Mouse (Mus musculus) adrenal gland, adult 2 months (tissue): ENCODE data around the gene Mreg. TPM values are rescaled to one million over a fixed set of nuclear protein-coding genes. Genes with fewer than 3 reads are reported as not detected.

Source experiments
- DNase-seq: peaks from one replicate; pipeline ENCODE4 v3.0.0; 2021
- polyA plus RNA-seq: library from polyadenylated mRNA; depleted of rRNA; stranded (reverse); fragments of >200 nt; gene quantifications from 2 replicates; pipeline ENCODE4 v1.2.3, GENCODE M21; 2012
- total RNA-seq, 2 experiments: library from RNA; stranded (reverse); gene quantifications; 2 replicates each; pipeline ENCODE4 v1.2.3; 2021

Gene Mreg
- total and polyA plus RNA-seq, 3 experiments, result 0.22 to 2.9 (median 1.8) TPM

DNA sequence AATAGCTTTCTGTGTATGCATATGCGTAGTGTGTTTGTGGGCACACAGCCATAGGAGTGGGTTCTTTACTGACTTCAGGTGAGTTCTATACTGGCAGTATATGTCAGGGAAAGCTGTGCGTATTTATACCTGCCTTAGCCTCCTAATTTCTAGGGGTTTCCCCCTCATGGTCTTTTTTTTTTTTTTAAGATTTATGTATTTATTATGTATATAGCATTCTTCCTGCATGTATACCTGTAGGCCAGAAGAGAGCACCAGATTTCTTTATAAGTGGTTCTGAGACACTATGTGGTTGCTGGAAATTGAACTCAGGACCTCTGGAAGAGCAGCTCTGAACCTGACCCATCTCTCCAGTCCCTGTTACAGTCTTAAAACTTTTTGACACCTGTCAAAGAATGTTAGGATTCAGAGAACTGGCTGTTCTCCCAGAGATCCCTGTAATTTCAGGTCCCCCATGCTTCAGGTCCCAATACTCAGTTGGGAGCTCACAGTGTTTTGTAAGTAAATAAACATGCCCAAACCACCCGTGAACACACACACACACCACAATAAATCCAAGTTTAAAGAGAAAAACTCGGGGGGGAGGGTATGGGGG, 14.9 kb upstream of the Mreg start:
- no peak for DNase-seq

DNA sequence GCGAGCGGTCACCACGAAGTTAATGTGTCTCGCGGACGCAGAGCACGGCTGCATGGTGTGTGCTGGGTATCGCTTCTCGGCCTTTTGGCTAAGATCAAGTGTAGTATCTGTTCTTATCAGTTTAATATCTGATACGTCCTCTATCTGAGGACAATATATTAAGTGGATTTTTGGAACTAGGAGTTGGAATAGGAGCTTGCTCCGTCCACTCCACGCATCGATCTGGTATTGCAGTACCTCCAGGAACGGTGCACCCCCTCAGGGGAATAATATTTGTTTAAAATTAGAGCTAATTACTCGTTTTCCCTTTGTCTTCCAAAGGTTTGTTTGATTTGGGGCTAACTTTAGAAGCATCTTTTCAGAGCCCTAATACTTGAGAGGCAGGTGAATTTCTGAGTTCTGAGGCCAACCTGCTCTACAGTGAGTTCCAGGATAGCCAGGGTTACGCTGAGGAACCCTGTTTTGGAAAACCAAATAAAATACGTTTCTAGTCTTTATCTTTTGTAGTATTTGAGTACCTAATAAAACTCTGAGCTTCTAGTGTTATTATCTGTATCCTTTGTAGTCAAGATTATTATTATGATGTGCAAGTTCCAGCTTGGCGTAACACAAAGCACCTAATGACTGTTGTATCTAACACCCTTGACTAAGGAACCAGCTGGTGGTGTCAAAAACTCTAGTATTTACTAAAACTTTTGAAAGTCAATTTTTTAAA, 14.2 kb upstream of the Mreg start:
- peak; percentile 27 for DNase-seq

DNA sequence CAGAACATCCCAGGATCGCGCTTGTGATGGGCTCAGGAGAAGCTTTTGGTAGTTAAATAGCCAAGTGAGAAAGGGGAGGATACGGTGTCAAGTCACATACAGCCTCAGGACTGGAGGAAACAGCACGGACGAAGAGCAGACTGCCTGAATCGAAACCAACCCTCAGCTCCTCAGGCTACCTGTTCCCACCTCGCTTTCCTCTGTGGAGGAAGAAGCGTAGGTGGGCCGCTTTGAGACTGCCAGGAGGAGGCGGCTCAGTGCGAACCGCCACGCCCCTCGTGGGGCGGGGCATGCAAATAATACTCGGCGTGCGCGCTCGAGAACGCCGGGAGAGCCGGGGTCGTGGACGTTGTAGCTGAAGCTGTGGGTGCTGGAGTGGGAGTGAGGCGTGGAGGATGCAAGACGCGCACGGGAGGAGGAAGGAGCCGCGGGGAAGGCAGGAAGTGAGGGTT, 13.6 kb upstream of the Mreg start:
- DNase-seq, result peak; percentile 89

DNA sequence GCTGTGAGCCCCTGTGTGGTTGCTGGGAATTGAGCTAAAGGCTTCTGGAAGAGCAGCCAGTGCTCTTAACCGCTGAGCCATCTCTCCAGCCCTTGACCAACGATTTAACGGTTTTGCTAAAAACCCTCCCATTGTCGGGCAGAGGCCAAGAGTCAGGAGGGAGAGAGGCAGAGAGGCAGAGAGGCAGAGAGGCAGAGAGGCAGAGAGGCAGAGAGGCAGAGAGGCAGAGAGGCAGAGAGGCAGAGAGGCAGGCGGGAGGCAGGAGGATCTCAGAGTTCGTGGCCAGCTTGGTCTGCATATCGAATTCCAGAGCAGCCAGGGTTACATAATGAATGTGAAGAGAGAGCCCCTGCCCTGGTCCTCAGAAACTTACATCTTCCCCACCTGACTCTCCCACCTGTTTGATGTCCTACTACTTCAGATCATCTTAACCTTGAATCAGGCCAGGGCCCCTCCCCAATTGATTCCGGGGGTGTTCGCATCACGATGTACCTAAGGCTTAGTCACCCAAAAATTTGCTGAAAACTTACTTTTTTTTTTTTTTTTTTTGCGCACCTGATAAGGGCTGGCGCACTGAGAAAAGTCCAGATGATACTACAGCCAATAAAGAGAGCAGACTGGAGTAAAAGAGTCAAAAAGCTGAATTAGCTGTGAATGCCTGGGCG, 13.1 kb upstream of the Mreg start:
- DNase-seq, result no peak

DNA sequence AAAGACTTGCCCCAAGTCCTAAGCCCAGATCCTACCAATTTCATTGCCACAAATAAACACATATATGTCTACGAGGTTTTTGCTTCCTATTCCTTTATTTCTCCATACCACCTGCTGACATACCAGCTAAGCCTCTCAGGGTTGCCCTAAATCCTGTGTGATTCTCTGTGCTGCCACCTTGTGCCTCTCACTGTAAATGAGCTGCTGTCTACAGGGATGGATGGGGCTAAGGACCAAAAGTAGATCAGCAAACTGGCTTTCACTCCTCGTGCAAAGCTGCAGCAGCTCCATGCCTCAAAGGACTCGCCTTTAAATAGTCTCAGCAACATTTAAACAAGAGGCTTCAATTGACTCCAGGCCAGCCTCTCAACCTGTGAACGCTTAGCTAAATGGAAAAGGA, 7.9 kb upstream of the Mreg start:
- no peak for DNase-seq

DNA sequence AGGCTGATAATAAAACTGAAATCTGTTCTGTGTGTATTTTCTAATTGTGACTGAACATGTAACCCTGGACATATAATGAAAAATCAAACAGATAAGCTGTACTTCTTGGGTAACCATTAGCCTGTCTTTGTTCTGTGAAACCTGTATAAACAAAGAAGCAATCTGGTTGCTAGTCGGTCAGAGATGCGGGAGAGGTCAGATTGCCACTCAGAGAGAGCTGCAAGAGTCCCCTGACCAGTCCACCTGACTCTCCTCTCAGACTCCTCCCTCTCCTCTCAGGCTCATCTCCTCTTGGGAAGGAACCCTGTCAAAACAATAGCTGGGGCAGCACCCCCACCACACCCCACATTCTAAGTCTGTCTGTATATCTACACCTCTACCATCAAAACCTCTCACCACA, 7.0 kb upstream of the Mreg start:
- no peak for DNase-seq

DNA sequence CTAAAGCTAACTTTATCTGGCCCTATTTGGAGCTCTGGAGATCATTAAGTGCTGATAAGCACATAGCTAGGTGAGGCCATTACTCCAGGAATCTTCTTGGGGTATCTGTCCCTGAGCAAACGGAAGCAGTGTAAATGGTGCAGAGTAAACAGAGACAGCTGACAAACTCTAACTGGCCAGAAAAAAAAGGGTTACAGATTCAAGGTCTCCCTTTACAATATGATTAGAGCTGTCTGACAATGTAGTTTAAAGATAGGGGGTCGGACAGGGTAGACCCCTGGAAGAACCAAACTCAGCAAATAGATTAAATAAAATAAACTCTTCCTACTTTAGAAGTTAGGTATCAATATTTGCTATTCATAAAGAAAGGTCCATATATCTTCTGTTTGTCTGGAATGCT, 6.5 kb upstream of the Mreg start:
- DNase-seq, result no peak

DNA sequence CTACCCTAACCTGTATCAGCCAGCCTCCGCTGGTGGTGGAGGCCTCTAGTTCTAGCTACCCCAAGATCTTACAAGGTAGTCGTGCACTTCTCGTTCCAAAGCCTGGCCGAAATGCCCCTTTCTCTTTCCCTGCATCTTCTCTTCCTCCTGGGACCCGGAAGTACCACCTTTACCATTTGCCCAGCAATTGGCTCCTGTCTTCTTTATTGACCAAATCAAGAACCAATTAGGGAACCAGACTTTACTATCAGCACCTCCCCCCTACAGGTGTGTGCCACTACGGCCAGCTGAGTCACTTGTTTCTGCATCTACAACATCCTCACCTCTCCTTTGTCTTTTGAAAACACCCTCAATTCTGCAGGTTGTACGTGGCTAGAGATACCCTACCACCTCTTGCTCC, 4.7 kb upstream of the Mreg start:
- no peak for DNase-seq

DNA sequence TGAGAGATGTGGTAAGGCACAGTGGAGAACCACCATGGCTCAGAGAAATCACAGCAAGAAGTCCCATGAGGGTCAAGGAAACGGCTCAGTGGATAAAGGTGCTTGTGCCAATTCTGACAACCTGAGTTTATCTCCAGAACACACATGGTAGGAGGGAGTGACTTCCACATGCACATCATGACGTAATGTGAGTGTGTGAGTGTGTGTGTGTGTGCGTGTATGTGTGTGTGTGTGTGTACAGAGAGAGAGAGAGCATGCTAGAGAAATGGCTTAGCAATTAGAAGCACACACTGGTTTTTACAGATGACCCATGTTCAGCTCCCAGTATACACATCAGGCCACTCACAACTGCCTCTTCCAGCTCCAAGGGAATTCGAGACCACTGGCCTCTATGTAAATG, 3.1 kb upstream of the Mreg start:
- no peak for DNase-seq

DNA sequence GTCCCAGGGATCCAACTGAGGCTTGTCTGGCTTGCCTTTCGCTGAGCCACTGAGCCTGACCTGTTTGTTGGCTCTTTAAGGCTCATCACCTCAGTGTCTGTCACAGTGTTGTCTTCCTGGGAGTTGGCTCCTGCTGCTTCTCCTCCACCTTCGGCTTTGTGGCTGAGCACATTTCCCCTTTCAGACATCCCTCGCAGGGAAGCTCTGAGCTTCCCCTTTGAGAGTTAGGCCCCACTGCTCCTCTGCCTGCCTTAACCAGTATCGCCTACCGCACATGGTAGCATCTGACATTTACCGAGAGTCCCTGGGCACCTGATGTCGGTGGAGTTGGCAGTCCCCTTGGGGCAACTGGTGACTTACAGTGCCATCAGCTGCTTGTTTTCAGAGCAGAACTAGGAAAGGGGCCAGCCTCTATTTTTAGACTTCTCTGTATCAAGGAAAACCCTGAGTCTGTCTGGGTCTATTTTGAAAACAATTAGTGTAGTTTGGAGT, 2.4 kb upstream of the Mreg start:
- no peak for DNase-seq

DNA sequence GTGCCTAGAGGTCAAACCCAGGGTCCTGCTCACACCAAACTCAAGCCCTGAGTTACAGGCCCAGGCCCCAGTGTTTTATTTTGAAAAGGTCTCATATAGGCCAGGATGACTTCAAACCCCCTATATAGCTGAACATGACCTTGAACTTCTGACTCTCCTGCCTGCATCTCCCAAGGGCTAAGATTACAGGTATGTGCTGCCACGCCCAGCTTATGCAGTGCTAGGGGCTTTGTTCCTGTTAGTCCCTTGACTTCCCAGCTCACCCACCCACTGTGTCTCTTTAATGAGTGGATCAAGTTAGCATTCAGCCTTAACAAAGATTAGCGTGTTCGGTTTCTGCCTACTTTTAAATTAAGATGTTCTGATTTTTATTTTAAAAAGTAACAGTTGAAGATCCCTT, 1.8 kb upstream of the Mreg start:
- DNase-seq, result no peak

DNA sequence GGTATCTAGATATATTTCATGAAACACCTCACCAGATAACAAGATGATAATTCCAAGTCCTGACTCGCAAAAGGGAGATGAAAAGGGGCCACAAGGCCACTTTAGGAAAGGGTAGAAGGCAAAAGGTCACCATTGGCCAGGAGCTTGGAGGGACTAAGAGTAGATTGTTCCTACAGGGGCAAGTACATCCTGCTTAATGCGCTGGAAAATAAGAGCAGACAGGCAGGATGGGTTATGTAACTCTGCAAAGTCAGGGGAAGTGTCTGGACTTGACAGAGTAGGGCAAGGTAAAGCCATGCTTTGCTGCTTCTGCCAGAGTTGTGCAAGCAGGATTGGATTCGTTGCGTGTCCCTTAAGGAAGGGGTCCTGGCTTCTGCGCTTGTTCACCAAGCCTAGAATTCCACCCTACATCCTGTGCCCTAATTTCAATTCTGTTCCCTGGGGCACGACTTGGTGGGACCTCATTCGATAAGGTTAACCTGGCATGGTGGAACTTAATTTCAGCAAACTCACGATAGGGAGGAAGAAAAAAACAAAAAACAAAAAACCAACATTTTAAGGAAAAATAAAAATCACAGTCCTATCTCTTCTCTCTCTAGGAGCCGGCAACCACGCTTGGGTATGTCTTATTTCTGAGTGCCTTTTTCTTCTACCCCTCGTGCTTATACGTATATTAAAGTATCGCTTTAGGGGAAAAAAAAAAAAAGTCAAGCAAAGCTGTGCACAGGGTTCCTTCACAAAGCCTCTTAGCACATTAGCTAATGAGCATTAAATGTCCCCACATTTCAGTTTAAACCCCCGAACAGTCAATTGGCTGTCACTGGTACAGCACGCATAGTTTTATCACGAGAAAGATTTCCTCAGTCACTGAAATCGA, 1.1 kb downstream of the Mreg start:
- no peak for DNase-seq

DNA sequence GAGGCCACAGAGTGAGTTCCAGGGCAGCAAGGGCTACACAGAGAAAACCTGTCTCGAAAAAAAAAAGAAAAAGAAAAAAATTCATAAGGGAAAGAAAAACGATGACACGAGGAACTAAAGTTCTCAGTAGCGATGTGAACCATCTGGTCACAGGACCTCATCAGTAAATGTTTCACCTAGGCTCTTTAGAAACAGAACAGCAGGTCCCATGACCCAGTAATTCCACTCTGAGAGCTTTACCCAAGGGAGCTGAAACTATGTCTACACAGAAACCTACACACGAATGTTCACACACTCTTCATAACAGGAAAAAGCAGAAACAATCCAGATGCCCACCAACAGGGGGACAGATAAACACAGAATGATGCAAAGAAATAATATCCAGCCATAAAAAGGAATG, 4.0 kb downstream of the Mreg start:
- no peak for DNase-seq

DNA sequence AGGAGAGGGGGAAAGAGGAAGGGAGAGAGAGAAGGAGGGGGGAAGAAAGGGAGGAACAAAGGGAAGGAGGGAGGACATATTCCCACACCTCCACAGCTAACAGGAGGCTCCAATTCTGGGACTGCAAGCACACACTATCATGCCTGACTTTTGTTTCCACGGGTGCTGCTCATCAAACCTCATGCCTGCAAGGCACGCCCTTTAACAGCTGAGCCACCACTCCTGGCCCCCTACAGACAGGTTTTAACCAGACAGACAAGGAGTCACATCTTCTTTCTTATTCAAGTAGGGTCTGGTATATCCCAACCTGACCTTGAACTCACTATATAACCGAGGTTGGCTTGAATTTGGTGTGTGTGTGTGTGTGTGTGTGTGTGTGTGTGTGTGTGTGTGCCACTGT, 7.0 kb downstream of the Mreg start:
- no peak for DNase-seq

DNA sequence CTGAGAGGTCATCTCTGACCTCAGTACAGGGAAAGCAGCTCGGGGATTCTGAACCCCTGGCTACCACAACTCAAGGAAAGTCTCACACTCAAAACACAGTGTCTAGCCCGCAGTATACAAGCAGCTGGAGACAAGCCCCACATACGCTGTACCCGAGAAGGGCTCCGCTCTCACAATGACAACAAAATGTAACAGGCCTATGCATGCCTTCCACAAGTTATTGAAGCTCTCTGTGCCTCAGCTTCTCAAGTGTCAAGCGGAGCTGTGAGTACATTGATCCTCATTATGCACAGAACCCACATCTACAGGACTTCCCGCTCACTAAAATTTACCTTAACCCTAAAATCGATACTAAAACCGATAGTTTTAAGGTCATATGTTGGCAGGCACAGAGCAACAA, 8.9 kb downstream of the Mreg start:
- no peak for DNase-seq

DNA sequence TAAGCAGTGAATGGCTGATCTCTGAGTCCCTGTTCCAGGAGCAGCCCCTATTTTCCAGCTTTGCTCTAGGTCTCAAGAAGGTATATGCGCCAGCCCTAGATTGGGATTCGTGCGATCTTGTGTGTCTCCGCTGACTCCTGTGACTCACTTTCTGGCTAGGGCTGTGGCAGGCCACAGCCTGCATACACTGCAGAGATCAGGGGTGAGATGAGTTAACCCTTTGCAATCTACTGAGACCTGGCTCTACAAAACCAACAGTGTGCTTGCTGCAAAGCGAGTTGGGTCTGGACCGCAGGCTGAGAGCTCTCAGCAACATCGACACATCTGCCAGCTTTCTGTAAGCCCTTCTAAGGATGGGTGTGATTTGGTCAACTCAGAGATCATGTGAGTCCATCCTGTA, 9.4 kb downstream of the Mreg start:
- DNase-seq, result no peak

DNA sequence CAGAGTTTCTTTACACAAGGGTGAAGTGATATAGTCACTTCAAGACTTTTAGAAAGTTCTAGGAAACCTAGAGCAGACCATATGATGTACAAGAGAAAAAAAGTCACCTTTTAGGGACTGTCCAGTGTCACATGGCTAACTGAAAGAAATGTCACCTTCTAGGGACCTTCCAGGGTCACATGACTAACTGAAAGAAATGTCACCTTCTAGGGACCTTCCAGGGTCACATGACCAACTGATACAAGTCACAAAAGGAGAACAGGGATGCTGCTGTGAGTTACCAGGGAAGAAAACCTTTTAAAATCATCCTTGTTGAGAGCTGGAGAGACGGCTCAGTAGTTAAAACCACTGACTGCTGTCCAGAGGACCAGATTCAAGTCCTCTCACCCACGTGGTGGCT, 10.0 kb downstream of the Mreg start:
- no peak for DNase-seq

DNA sequence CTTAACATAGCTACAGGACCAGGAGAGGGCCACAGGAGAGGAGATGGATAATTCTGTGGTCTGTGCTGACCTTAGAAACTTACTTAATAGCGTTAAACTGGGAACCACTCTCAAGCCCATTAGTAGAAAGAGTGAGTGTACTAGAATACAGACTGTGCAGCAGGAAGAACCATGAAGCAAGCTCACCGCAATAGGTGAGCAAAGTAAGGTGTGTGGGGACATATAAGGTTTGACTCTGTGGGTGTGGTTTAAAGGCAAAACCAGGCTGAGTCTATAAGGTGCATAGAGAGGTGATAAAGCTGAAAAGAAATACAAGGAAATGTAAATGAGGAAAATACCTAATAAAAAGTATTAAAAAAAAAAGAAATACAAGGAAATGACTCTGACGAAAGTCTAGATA, 11.0 kb downstream of the Mreg start:
- DNase-seq, result no peak

DNA sequence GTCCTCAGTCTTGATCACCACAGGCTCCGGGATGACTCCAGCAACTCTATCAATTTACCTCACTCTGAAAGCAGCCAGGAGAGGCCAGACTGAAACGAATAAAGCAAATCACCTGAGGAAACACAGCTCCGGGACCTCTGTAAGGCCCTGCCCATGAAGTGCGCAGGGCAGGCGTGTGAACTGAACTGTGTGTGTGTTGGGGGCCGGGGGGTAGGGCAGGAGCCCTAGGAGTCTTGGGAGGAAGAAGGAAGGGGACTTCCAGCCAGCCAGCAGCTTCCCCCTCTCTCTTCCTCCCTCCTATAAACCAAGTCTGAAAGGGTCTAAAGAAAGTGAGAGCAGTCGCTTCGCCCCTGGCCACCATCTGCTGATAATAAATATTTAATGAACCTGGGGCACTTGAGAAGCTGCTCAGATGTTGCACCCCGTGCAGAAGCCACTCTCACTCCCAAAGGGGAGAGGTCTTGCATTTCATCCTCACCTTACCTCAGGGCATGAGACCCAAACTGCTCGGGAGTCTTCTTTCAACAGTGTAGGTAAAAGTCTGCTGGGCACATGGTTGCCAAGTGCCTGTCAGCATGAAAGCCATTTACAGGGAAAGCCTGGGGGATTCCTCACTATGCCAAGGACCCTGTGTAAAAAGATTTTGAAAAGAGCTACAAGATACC, 13.8 kb downstream of the Mreg start:
- DNase-seq, result no peak

DNA sequence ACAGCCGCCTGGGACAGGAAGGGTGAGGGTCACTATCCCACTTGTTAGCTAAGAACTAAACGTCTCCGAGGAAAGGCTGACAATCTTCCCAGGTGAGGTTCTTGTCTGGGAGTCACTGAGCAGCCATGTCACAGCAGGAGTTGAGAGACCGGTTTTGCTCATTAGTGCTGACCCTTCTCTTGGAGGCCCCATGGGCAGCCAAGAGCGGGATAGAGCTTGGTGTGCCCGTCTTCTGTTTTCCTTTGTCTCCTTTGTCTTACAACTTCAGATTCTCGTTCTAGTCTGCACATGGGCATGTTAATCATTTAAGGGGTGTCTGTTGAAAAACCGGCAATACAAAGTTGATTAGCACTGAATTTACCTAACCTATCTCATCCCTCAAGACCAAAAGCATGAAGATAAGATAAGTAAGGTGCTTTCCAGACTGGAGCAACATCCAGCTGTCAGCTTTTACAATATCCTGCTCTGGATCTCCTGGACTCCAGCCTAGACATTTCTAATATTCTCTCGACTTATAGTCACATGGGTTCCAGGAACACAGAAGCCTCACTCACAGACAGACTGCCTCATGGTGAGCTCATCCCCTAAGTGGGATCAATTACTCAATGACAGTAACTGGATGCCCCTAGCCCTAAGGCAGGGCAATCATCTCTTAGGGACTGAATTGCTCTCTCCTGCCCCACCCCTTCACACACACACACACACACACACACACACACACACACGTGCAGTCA, 15.3 kb downstream of the Mreg start:
- no peak for DNase-seq

DNA sequence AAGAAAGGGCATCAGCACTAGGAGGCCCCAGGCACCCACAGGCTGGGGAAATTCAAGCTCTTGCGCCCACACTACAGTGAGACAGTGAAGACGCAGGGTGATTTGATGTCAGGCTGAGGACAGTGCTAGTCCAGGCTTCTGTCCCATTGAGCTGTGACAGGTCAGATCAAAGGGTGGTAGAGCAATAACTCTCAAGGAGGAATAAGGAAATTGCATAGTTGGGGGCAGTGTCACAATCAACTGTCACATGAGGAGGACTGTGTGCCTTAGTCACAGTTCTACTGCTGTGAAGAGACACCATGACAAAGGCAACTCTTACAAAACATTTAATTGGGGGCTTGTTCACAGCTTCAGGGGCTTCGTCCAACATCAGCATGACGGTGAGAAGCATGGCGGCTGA, 16.0 kb downstream of the Mreg start:
- DNase-seq, result no peak
